In the genomic region with DNA sequence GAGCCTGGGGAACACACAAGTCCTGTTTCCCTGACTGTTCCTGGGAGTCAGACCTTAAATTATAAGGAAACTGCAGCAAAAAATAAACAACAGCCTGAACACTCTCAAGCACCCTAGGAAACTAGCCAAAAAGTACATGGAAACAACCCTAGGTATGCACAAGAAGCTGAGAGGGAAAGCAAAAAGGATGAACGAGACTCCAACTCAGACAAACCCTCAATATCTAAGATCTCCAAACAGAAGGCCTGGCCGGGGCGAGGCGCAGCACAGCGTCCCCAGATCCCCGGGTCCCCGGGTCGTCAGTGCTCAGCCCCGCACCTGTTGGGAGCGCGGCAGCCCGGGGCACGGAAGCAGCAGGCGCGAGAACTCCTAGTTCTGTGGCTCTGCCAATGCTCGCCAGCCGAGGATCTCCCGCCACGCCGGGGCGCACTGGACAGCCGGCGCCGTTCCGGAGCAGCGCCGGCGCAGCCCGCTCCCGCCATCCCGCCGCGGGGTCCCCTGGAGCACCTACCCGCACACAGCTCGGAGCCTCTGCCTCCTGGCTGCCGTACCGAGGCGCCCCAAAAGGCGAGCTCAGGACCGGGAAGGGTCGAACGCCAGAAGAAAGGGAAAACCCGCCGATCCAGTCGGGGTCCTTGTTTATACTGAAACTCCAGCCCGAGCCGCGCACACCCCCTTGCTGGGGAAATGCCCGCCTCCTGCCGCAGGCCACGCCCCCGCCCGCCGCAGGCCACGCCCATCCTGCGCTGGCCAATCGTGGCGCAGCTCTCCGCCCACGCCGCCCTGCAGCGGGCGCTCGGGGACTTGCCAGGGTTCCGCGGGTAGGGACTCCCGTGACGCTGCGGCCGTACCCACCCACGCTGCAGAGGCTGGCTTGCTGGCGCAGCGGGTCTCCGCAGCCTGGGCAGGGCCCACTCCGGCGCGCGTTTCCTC, we compare ENCODE assay signal across 8 mouse cellular contexts.
A peak's percentile ranks its signal among the peaks of the same experiment; 100 is the strongest.
DNase-seq lines count a peak whose midpoint lies in the region; ATAC-seq lines count a peak whose summit lies in the region.

No protein-coding gene starts in this region.

- ATAC-seq in intestine, embryonic 14.5 days (replicated peaks; ENCODE audit: low FRiP score, low TSS enrichment, low read depth): peak; percentile 94
- ATAC-seq in megakaryocyte progenitor cell, adult 5-6 weeks (replicated peaks; ENCODE audit: poor library complexity): peak; percentile 79

- peak overlapping the region; percentile 90 for H3K4me2 ChIP-seq in intestine, embryonic 14.5 days (ENCODE audit: low read length)

- no peaks in the 10 kb centered on the region for H3K36me3 ChIP-seq in intestine, embryonic 14.5 days (ENCODE audit: control insufficient read depth, insufficient read depth, low read length)

- peak overlapping the region; percentile 66 for H3K9ac ChIP-seq in intestine, embryonic 14.5 days (ENCODE audit: low read length)

- peak; percentile 98 to 99 for DNase-seq in adrenal gland, adult 18-20 months (ENCODE audit: low spot score in 2 of 2)
- DNase-seq in embryo, embryonic 10.5 days (ENCODE audit: low spot score): peak; percentile 91
- DNase-seq in gastrocnemius, postnatal 14 days: peak; percentile 92
- DNase-seq in intestine, embryonic 14.5 days (ENCODE audit: low spot score): peak; percentile 99
- peak; percentile 94 to 96 for DNase-seq in left cerebral cortex, postnatal 10 days (ENCODE audit: extremely low spot score in 1 of 2, low spot score in 2 of 2)
- peak; percentile 97 to 98 for DNase-seq in right cerebral cortex, postnatal 10 days (ENCODE audit: low spot score in 2 of 2)
- DNase-seq in urinary bladder, postnatal 14 days (ENCODE audit: low spot score): peak; percentile 94

- peaks cover 7% of the 10 kb centered on the region; the same call in 1 of the 2 replicates for H3K4me1 ChIP-seq in intestine, embryonic 14.5 days (replicated peaks; ENCODE audit: control insufficient read depth, insufficient read depth, low read length)

- peak overlapping the region; percentile 67 for H3K4me3 ChIP-seq in intestine, embryonic 14.5 days (ENCODE audit: low read depth, low read length)

- H3K9me3 ChIP-seq in intestine, embryonic 14.5 days (ENCODE audit: control insufficient read depth, low read length): no peaks in the 10 kb centered on the region

- intact Hi-C loops in gastrocnemius, postnatal 14 days (cut with DNase I; ENCODE audit: low total_unique reads): no loop called here
- intact Hi-C loops in left cerebral cortex, postnatal 10 days (cut with DNase I): loop anchor here (5.0 kb wide), 2 partner anchors 105 to 250 kb away; no protein-coding TSS in a partner anchor

- no peaks in the 10 kb centered on the region for H3K27me3 ChIP-seq in intestine, embryonic 14.5 days (replicated peaks; ENCODE audit: control insufficient read depth, insufficient read depth, low read length)

- peak overlapping the region; percentile 41 for H3K27ac ChIP-seq in intestine, embryonic 14.5 days (ENCODE audit: low read depth)

- under 1% methylated on average over 71 of the region's 78 CpGs for WGBS in intestine, embryonic 14.5 days

Comparison
In these comparisons a context has a peak if more than half of its experiments do, and no peak if none do; other contexts are left out.
1. Peak in every context shown above with its lines: DNase-seq, ATAC-seq, H3K4me3 ChIP-seq and H3K27ac ChIP-seq.